Mouse (Mus musculus) heart, embryonic 13.5 days (tissue): ENCODE data around the gene Olfr630. TPM values are rescaled to one million over a fixed set of nuclear protein-coding genes. Genes with fewer than 3 reads are reported as not detected.
"Not testable (repeated sequence)": the region's sequence is repeated elsewhere in the genome, so short reads cannot be mapped to it uniquely, and the experiment has no call there.

Source experiments
- ATAC-seq: fragments of 200-750 bp; cut with Nextera tagmentation; 2 replicates; pipeline ENCODE4 v1.8.0; 2017; ENCODE audit warnings: moderate TSS enrichment; ENCODE audit not compliant: insufficient number of reproducible peaks, low FRiP score, low TSS enrichment; ENCODE audit errors: extremely low read depth
- H3K27ac ChIP-seq: fragments of 300-500 bp; sonication (generic); replicated peaks from 2 replicates; pipeline ENCODE4 v1.5.1; 2015; ENCODE audit warnings: moderate library complexity, mild to moderate bottlenecking, inconsistent platforms
- H3K27me3 ChIP-seq: fragments of 300-500 bp; sonication (generic); replicated peaks from 2 replicates; pipeline ENCODE4 v1.6.1; 2015; ENCODE audit warnings: mild to moderate bottlenecking, inconsistent platforms
- H3K36me3 ChIP-seq: fragments of 300-500 bp; sonication (generic); 2 replicates; pipeline ENCODE4 v1.6.1; 2015; ENCODE audit warnings: mild to moderate bottlenecking, inconsistent platforms
- H3K4me1 ChIP-seq: fragments of 300-500 bp; sonication (generic); 2 replicates; pipeline ENCODE4 v1.6.1; 2015; ENCODE audit warnings: inconsistent platforms
- H3K4me2 ChIP-seq: fragments of 300-500 bp; sonication (generic); 2 replicates; pipeline ENCODE4 v1.6.1; 2015; ENCODE audit warnings: inconsistent platforms, mild to moderate bottlenecking, moderate library complexity
- H3K4me3 ChIP-seq: fragments of 300-500 bp; sonication (generic); 2 replicates; pipeline ENCODE4 v1.5.1; 2015; ENCODE audit warnings: moderate library complexity, mild to moderate bottlenecking, inconsistent platforms
- H3K9ac ChIP-seq: fragments of 300-500 bp; sonication (generic); 2 replicates; pipeline ENCODE4 v1.6.1; 2015; ENCODE audit warnings: inconsistent platforms, mild to moderate bottlenecking, moderate library complexity
- H3K9me3 ChIP-seq: fragments of 300-500 bp; sonication (generic); 2 replicates; pipeline ENCODE4 v1.6.1; 2016; ENCODE audit warnings: inconsistent platforms
- WGBS: fragments of 180-500 bp; shearing (Covaris S2); methylation state at CpG from one replicate; pipeline ENCODE4 v1.1.7; 2015; ENCODE audit warnings: mixed read lengths; 5-methylcytosine and 5-hydroxymethylcytosine counted together
- polyA plus RNA-seq: library from polyadenylated mRNA; unstranded; fragments of >200 nt; fragmentation: Nextera tagmentation; extraction: Ambion mirVana; gene quantifications from 2 replicates; pipeline ENCODE4 v1.2.1, GENCODE M21; 2015

The Olfr630 gene
- polyA plus RNA-seq, result not detected in 2 replicates

DNA sequence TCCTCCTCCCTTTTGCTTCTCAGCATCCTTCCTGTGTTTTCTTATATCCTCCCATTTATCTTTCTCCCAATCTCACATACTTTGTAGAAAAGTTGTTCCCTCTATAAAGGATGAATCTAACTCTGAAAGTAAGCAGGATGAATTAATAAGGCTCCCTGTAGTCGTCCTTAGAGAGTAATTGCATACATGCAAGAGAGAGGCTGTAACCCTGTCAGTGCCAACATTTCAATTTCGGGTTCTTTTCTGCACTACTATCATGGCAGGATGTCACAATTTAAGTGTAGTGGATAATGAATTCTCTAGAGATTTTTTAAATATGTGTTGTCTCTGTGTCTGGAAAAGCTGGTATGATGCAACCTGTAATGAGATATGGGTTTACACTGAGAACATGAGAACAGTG lies at the start of gene Olfr630:
Gene Olfr630 (minus strand): TSS at position 101 of the 400 bp plus-strand sequence.
- 40% methylated on average over 2 of the region's 2 CpGs for WGBS
- Histone ChIP-seq H3K36me3 (no peaks in the 10 kb centered on the region), H3K4me3 (no peak within 1 kb of the TSS), H3K4me2 (no peak within 1 kb of the TSS), H3K4me1 (no peaks in the 10 kb centered on the region), H3K27ac (no peak within 1 kb of the TSS), H3K9ac (no peak within 1 kb of the TSS), H3K9me3 (no peaks in the 10 kb centered on the region), H3K27me3 (no peaks in the 10 kb centered on the region)
- ATAC-seq, result no peak

DNA sequence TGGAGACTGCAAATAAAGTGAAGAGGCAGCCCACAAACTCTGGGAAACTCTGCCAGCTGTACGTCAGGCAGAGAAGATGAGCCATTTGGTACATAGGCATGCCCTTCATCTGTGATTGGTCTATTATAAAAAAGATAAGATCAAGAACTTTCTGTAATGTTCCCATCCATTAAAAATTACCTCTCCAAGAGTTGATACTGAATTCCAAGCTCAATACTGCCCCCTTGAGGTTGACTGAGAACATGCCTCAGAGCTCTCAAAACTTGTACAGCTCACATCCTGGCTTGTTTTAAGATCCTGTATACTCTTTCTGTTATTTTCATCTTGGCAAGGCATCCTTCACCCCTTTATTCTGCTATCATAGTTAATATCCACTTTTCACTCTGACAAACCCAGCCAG lies 49.7 kb upstream of the Olfr630 start:
- Histone ChIP-seq H3K4me1 (peaks cover 9% of the 10 kb centered on the region), H3K27me3 (no peaks in the 10 kb centered on the region), H3K36me3 (no peaks in the 10 kb centered on the region), H3K4me2 (no peak overlapping the region), H3K9me3 (0 out of 2 replicates have a peak, but pooled peaks cover 2% of the 10 kb centered on the region), H3K27ac (no peak overlapping the region), H3K9ac (no peak overlapping the region), H3K4me3 (no peak overlapping the region)
- no peak for ATAC-seq
- 63% methylated on average over 1 of the region's 1 CpGs for WGBS

DNA sequence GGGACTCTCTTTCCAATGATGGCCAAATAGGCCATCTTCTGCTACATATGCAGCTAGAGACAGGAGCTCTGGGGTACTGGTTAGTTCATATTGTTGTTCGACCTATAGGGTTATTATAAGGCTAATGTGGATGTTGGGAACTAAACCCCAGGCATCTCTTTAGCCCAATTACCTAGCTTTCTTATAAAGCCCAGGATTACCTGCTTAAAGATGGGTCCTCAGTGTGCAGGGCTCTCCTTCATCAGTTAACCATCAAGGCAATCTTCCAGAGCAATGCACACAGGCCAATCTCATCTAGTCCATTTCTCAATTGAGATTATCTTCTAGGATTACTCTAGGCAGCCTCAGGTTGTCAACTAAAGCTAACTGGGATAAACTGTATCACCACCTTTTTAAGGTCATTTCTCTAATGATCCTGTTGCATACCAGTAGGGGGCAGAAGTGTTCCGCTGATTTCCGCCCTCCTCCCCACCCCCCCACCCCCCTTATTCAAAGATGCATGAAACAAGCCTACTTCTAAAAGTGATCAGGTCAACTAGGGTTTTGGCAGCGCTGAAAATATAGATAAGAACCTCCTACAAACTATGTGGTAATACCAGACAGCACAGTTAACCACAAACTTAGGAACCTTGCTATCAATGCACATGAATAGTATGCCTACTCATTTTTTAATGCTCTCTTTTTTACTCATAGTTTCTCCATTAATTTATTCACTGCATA lies 35.7 kb upstream of the Olfr630 start:
- Histone ChIP-seq H3K4me2 (no peak overlapping the region), H3K27ac (no peak overlapping the region), H3K9me3 (no peaks in the 10 kb centered on the region), H3K4me3 (no peak overlapping the region), H3K9ac (no peak overlapping the region), H3K36me3 (no peaks in the 10 kb centered on the region), H3K27me3 (no peaks in the 10 kb centered on the region), H3K4me1 (no peaks in the 10 kb centered on the region)
- ATAC-seq, result no peak; the same call in 1 of the 2 replicates
- 22% methylated on average over 4 of the region's 4 CpGs for WGBS

DNA sequence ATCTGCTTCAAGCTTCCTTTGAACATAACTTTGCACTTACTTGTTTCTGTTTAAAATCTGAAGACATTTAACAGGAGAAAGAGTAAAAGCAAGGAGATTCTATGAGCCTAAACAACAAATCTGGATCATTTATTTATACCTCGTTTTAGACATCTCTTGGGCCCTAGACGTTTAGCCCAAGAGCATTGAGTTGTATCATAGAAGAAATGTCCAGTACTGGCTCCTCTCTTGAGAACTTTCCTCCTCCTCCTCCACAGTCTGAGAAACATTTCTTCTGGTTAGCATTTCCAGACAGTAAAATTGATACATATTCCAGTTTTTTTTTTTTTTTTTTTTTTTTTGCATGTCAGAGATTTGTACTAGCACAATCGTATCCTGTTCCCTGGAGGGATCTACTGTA lies 34.6 kb upstream of the Olfr630 start, which contains the start of gene Olfr67:
Gene Olfr67 (minus strand): TSS at position 101 of the 400 bp plus-strand sequence.
- no peak within 1 kb of the TSS for H3K27ac ChIP-seq
- no peaks in the 10 kb centered on the region for H3K4me1 ChIP-seq
- H3K4me3 ChIP-seq, result no peak within 1 kb of the TSS
- 64% methylated on average over 3 of the region's 3 CpGs for WGBS
- H3K36me3 ChIP-seq, result no peaks in the 10 kb centered on the region
- H3K9me3 ChIP-seq, result no peaks in the 10 kb centered on the region
- no peak within 1 kb of the TSS for H3K4me2 ChIP-seq
- H3K9ac ChIP-seq, result no peak within 1 kb of the TSS
- H3K27me3 ChIP-seq, result no peaks in the 10 kb centered on the region
- no peak for ATAC-seq

DNA sequence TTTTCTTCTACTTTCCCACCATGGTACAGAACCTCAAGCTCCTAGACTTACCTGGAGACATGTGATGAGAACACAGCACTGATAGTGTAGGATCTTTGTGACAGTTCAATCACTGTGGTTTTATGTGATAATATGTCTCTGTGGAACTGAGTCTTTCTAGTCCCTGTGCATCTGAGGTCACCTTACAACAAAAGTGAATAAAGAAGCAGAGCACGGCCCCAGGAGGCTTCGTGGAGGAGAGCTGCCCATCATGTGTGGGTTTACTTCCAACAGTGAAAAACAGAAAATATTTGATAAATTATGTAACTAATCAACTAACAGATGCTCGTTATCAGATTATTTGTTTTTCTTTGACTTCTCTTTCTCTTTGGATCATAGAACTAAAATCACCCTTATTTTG lies 22.5 kb upstream of the Olfr630 start, which contains the start of gene Olfr68:
Gene Olfr68 (minus strand): TSS at position 101 of the 400 bp plus-strand sequence.
- H3K27me3 ChIP-seq, result no peaks in the 10 kb centered on the region
- no peak within 1 kb of the TSS for H3K9ac ChIP-seq
- H3K4me2 ChIP-seq, result no peak within 1 kb of the TSS
- no peak for ATAC-seq
- 70% methylated on average over 3 of the region's 3 CpGs for WGBS
- H3K4me1 ChIP-seq, result no peaks in the 10 kb centered on the region
- H3K27ac ChIP-seq, result no peak within 1 kb of the TSS
- H3K9me3 ChIP-seq, result no peaks in the 10 kb centered on the region
- H3K4me3 ChIP-seq, result no peak within 1 kb of the TSS
- H3K36me3 ChIP-seq, result no peaks in the 10 kb centered on the region

DNA sequence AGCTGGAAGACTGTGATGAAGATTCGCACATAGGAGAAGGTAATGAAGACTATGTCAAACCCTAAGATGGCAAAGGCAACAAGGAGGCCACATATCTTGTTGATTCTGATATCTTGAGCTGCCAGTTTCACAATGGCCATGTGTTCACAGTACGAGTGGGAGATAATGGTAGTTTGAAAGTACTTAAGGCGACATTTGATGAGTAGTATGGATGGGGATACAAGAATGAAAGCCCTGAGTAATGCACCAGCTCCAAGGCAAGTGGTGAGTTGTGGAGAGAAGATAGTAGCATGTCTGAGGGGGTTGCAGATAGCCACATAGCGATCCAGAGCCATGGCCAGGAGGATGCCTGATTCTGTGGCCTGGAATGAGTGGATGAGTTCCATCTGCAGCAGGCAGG lies 20.5 kb upstream of the Olfr630 start:
- not testable (repeated sequence) for H3K36me3 ChIP-seq, ATAC-seq, H3K27ac ChIP-seq, H3K9ac ChIP-seq, H3K9me3 ChIP-seq, H3K4me2 ChIP-seq, H3K4me3 ChIP-seq, H3K4me1 ChIP-seq, H3K27me3 ChIP-seq
- WGBS, result 57% methylated on average over 4 of the region's 4 CpGs

DNA sequence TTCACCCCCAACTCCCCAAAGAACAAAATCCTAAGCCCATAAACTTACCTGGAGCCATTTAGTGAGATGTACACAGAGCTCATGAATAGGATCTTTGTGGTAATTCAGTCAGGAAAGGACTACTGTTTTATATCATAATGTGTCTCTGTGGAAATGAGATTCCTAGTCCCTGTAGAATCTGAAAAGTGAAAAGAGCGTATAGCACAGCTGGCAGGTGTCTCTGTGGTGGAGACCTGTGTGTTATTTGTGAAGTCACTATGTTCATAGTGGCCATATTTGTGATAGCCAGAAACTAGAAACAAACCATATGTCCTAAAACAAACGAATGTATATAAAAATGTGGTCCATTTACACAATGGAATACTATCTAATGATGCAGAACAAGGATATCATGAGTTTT lies 14.4 kb upstream of the Olfr630 start, which contains the start of gene Olfr69:
Gene Olfr69 (minus strand): TSS at position 101 of the 400 bp plus-strand sequence.
- ATAC-seq, result no peak

DNA sequence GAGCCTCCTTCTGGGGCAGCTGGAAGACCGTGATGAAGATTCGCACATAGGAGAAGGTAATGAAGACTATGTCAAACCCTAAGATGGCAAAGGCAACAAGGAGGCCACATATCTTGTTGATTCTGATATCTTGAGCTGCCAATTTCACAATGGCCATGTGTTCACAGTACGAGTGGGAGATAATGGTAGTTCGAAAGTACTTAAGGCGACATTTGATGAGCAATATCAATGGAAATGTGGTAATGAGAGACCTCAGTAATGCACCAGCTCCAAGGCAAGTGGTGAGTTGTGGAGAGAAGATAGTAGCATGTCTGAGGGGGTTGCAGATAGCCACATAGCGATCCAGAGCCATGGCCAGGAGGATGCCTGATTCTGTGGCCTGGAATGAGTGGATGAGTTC lies 10.6 kb upstream of the Olfr630 start:
- not testable (repeated sequence) for H3K9me3 ChIP-seq, ATAC-seq, H3K27me3 ChIP-seq, H3K27ac ChIP-seq, H3K4me3 ChIP-seq, H3K36me3 ChIP-seq, H3K9ac ChIP-seq, H3K4me1 ChIP-seq, H3K4me2 ChIP-seq
- WGBS, result 70% methylated on average over 6 of the region's 6 CpGs

More for the DNA sequence above, 14.4 kb upstream of the Olfr630 start, which contains the start of gene Olfr69:
- no peaks in the 10 kb centered on the region for H3K4me1 ChIP-seq
- H3K9me3 ChIP-seq, result no peaks in the 10 kb centered on the region
- no peaks in the 10 kb centered on the region for H3K36me3 ChIP-seq
- H3K9ac ChIP-seq, result no peak within 1 kb of the TSS
- 68% methylated on average over 2 of the region's 2 CpGs for WGBS
- H3K27me3 ChIP-seq, result no peaks in the 10 kb centered on the region
- H3K4me3 ChIP-seq, result no peak within 1 kb of the TSS
- no peak within 1 kb of the TSS for H3K27ac ChIP-seq
- H3K4me2 ChIP-seq, result no peak within 1 kb of the TSS

DNA sequence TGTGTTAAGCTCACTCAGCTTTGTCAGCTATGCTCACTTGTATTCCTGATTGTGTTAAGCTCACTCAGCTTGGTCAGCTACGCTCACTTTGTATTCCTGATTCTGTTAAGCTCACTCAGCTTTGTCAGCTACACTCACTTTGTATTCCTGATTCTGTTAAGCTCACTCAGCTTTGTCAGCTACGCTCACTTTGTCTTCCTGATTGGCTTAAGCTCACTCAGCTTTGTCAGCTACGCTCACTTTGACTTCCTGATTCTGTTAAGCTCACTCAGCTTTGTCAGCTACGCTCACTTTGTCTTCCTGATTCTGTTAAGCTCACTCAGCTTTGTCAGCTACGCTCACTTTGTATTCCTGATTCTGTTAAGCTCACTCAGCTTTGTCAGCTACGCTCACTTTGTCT lies 5.1 kb upstream of the Olfr630 start:
- not testable (repeated sequence) for H3K27ac ChIP-seq, H3K9me3 ChIP-seq, H3K4me3 ChIP-seq, H3K4me2 ChIP-seq, H3K27me3 ChIP-seq, H3K36me3 ChIP-seq, H3K4me1 ChIP-seq, H3K9ac ChIP-seq, ATAC-seq
- WGBS, result 80% methylated on average over 6 of the region's 6 CpGs

DNA sequence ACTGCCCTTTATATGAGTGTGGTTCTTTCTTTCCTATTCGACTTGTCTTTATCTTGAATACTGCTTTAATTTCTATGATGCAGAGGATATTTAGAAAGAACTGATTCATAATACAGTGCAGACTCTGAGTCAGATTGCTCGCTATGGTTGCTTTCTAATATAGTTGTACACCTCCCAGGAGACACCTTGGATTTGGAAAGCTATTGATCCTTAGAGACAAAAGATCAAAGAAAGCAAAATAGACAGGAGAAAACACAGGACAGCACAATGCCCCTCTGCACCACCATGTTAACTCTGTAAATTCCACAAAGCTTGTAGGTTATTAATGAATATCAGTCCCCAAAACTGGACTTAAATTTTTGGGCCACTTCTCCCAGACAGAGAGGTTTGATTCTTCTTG lies 12.3 kb downstream of the Olfr630 start, which contains the start of gene Olfr629:
Gene Olfr629 (minus strand): TSS at position 101 of the 400 bp plus-strand sequence.
- no peak within 1 kb of the TSS for H3K4me3 ChIP-seq
- no peak within 1 kb of the TSS for H3K27ac ChIP-seq
- H3K4me2 ChIP-seq, result no peak within 1 kb of the TSS
- no peak for ATAC-seq
- WGBS, result 60% methylated on average over 2 of the region's 2 CpGs
- H3K36me3 ChIP-seq, result no peaks in the 10 kb centered on the region
- no peaks in the 10 kb centered on the region for H3K27me3 ChIP-seq
- H3K4me1 ChIP-seq, result no peaks in the 10 kb centered on the region
- H3K9ac ChIP-seq, result no peak within 1 kb of the TSS
- 0 out of 2 replicates have a peak, but pooled peaks cover 5% of the 10 kb centered on the region for H3K9me3 ChIP-seq

DNA sequence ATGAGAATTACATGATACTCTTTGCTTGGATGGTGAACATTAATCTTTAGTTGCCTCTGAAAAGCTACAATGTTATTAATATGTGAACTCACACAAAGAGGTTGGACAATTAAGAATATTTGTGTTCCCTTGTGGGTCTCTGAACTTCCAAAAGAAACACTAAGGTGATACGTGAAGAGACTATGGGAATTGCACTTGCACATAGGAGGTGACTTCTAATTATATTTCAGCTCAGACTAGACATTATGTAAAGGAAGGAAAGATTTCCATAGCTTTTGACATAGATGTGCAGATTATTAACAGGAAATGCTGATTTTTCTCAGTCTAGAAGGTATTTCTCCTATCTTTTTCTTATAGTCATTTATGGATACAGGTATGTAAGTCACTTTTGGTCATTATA lies 27.1 kb downstream of the Olfr630 start, which contains the start of gene Olfr628:
Gene Olfr628 (plus strand): TSS at position 301 of the 400 bp plus-strand sequence.
- Histone ChIP-seq H3K4me1 (no peaks in the 10 kb centered on the region), H3K36me3 (no peaks in the 10 kb centered on the region), H3K4me2 (no peak within 1 kb of the TSS), H3K27ac (no peak within 1 kb of the TSS), H3K27me3 (no peaks in the 10 kb centered on the region), H3K4me3 (no peak within 1 kb of the TSS), H3K9ac (no peak within 1 kb of the TSS), H3K9me3 (no peaks in the 10 kb centered on the region)
- no peak for ATAC-seq
- WGBS, result 83% methylated on average over 1 of the region's 1 CpGs

DNA sequence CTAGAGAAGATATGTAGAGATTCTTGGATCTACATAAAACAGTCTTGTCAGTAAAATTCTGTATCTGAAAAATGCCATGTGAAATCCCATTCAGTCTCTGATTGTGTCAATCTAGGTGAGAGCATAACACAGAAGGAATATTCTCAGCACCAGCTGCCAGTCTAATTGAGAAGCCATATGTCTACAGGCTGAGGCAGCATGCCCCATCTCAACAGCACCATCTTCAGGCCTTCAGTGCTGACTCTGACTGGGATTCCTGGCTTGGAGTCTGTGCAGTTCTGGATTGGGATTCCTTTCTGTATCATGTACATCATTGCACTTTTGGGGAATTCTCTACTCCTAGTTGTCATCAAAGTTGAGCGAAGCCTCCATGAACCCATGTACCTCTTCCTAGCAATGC lies 40.7 kb downstream of the Olfr630 start:
- H3K9me3 ChIP-seq, ATAC-seq, H3K4me2 ChIP-seq, H3K27me3 ChIP-seq, H3K36me3 ChIP-seq, H3K4me3 ChIP-seq, H3K27ac ChIP-seq, H3K4me1 ChIP-seq, H3K9ac ChIP-seq: not testable (repeated sequence)
- WGBS, result 88% methylated on average over 1 of the region's 1 CpGs
